Mouse (Mus musculus): ENCODE results near the gene Mdga2. TPM values are rescaled to one million over a fixed set of nuclear protein-coding genes. Genes with fewer than 3 reads are reported as not detected.

The Mdga2 gene
- polyA plus RNA-seq, 1 experiment from 2014 or later, result not detected

DNA sequence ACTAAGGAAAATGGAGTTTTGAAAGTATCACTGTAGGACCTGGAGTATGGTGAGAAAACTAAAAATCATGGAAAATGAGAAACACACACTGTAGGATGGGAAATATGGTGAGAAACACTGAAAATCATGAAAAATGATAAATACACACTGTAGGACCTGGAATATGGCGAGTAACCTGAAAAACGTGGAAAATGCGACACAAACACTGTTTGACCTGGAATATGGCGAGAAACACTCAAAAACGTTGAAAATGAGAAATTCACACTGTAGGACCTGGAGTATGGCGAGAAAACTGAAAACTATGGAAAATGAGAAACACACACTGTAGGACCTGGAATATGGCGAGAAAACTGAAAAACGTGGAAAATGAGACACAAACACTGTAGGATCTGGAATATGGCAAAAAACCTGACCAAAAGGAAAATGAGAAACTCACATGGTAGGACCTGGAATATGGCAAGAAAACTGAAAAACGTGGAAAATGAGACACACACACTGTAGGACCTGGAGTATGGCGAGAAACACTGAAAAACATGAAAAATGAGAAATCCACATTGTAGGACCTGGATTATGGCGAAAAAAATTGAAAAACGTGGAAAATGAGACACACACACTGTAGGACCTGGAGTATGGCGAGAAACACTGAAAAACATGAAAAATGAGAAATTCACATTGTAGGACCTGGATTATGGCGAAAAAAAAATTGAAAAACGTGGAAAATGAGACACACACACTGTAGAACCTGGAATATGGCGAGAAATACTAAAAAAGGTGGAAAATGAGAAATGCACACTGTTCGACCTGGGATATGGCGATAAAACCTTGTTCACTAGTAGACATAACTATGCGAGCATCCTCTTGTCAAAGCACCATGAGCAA is 163.0 kb downstream of the Mdga2 start:
- Histone ChIP-seq H3K36me3 (replicated peaks; ENCODE audit: insufficient read depth, low read length) (no peaks in the 10 kb centered on the region), H3K4me3 (ENCODE audit: low read depth, low read length) (no peak overlapping the region), H3K9me3 (ENCODE audit: low read length) (peaks cover 9% of the 10 kb centered on the region), H3K9ac (replicated peaks) (no peak overlapping the region), H3K4me1 (ENCODE audit: insufficient read depth) (no peaks in the 10 kb centered on the region), H3K27me3 (ENCODE audit: insufficient read depth, low read length) (no peaks in the 10 kb centered on the region), H3K4me2 (ENCODE audit: low read depth, low read length) (no peak overlapping the region), H3K27ac (ENCODE audit: low read depth) (no peak overlapping the region)
- no peak for TF ChIP-seq CTCF (IDR thresholded peaks at IDR 0.05; ENCODE audit: low read depth)
- no peak for TF ChIP-seq EP300 (IDR thresholded peaks at IDR 0.05; ENCODE audit: low read depth)
- ATAC-seq, result peak; percentile 87
- DNase-seq, result peak; percentile 15
- 67% methylated on average over 19 of the region's 19 CpGs for WGBS (ENCODE audit: insufficient replicate concordance)

GRCm38 (mm10) chr12:67056621-67057020 is 165.7 kb downstream of the Mdga2 start:
- 78% methylated on average over 3 of the region's 3 CpGs for WGBS (ENCODE audit: insufficient replicate concordance)
- H3K27ac ChIP-seq (ENCODE audit: low read depth), result no peak overlapping the region
- H3K4me1 ChIP-seq (ENCODE audit: insufficient read depth), result no peaks in the 10 kb centered on the region
- H3K9ac ChIP-seq (replicated peaks), result no peak overlapping the region
- H3K27me3 ChIP-seq (ENCODE audit: insufficient read depth, low read length), result no peaks in the 10 kb centered on the region
- DNase-seq (no peak), ATAC-seq (no peak)
- no peak overlapping the region for H3K4me2 ChIP-seq (ENCODE audit: low read depth, low read length)
- TF ChIP-seq EP300 (IDR thresholded peaks at IDR 0.05; ENCODE audit: low read depth), result no peak
- TF ChIP-seq CTCF (IDR thresholded peaks at IDR 0.05; ENCODE audit: low read depth), result no peak
- peaks cover 9% of the 10 kb centered on the region for H3K9me3 ChIP-seq (ENCODE audit: low read length)
- H3K36me3 ChIP-seq (replicated peaks; ENCODE audit: insufficient read depth, low read length), result no peaks in the 10 kb centered on the region
- H3K4me3 ChIP-seq (ENCODE audit: low read depth, low read length), result no peak overlapping the region

- no peak overlapping the region for H3K4me2 ChIP-seq (ENCODE audit: low read depth, low read length)
- DNase-seq (no peak), ATAC-seq (no peak)
- H3K9ac ChIP-seq (replicated peaks), result no peak overlapping the region
- no peaks in the 10 kb centered on the region for H3K9me3 ChIP-seq (ENCODE audit: low read length)
- no peaks in the 10 kb centered on the region for H3K27me3 ChIP-seq (ENCODE audit: insufficient read depth, low read length)
- no peak overlapping the region for H3K4me3 ChIP-seq (ENCODE audit: low read depth, low read length)
- H3K4me1 ChIP-seq (ENCODE audit: insufficient read depth), result no peaks in the 10 kb centered on the region
- no peaks in the 10 kb centered on the region for H3K36me3 ChIP-seq (replicated peaks; ENCODE audit: insufficient read depth, low read length)
- WGBS (ENCODE audit: insufficient replicate concordance), result 68% methylated on average over 8 of the region's 8 CpGs
- H3K27ac ChIP-seq (ENCODE audit: low read depth), result no peak overlapping the region
- no peak for TF ChIP-seq EP300 (IDR thresholded peaks at IDR 0.05; ENCODE audit: low read depth)
- TF ChIP-seq CTCF (IDR thresholded peaks at IDR 0.05; ENCODE audit: low read depth), result no peak
Observed at GRCm38 (mm10) chr12:67045099-67045750, 177.1 kb downstream of the Mdga2 start.

DNA sequence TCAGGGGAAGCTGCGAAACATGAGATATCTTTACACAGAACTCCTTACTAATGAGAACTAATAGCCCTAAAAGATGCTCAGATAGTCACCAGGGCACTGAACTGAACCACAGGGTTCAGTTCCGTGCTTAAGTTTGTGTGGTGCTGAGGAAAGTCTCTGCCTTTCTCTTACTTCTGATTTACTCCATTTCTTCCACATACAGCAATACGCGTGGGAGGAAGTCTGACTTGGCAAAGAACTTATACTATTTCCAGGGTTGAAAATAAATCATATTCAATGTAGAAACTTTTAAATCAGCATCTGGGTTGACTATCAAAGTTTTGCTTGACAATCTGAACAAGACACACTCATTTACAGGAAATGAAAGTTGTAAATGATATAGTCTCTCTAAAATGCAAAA is 180.5 kb downstream of the Mdga2 start:
- H3K9me3 ChIP-seq (ENCODE audit: low read length), result no peaks in the 10 kb centered on the region
- H3K9ac ChIP-seq (replicated peaks), result no peak overlapping the region
- DNase-seq, result no peak
- ATAC-seq, result no peak
- 81% methylated on average over 4 of the region's 4 CpGs for WGBS (ENCODE audit: insufficient replicate concordance)
- H3K27me3 ChIP-seq (ENCODE audit: insufficient read depth, low read length), result no peaks in the 10 kb centered on the region
- no peaks in the 10 kb centered on the region for H3K36me3 ChIP-seq (replicated peaks; ENCODE audit: insufficient read depth, low read length)
- H3K4me1 ChIP-seq (ENCODE audit: insufficient read depth), result no peaks in the 10 kb centered on the region
- H3K4me3 ChIP-seq (ENCODE audit: low read depth, low read length), result no peak overlapping the region
- H3K27ac ChIP-seq (ENCODE audit: low read depth), result no peak overlapping the region
- TF ChIP-seq EP300 (IDR thresholded peaks at IDR 0.05; ENCODE audit: low read depth) (no peak), CTCF (IDR thresholded peaks at IDR 0.05; ENCODE audit: low read depth) (no peak)
- no peak overlapping the region for H3K4me2 ChIP-seq (ENCODE audit: low read depth, low read length)

GRCm38 (mm10) chr12:67035509-67036261 is 186.7 kb downstream of the Mdga2 start:
- Histone ChIP-seq H3K36me3 (replicated peaks; ENCODE audit: insufficient read depth, low read length) (no peaks in the 10 kb centered on the region), H3K4me2 (ENCODE audit: low read depth, low read length) (no peak overlapping the region), H3K9ac (replicated peaks) (no peak overlapping the region), H3K27me3 (ENCODE audit: insufficient read depth, low read length) (no peaks in the 10 kb centered on the region), H3K4me1 (ENCODE audit: insufficient read depth) (no peaks in the 10 kb centered on the region), H3K4me3 (ENCODE audit: low read depth, low read length) (no peak overlapping the region), H3K9me3 (ENCODE audit: low read length) (no peaks in the 10 kb centered on the region), H3K27ac (ENCODE audit: low read depth) (no peak overlapping the region)
- WGBS (ENCODE audit: insufficient replicate concordance), result 76% methylated on average over 15 of the region's 15 CpGs
- TF ChIP-seq CTCF (IDR thresholded peaks at IDR 0.05; ENCODE audit: low read depth), result no peak
- no peak for TF ChIP-seq EP300 (IDR thresholded peaks at IDR 0.05; ENCODE audit: low read depth)
- no peak for DNase-seq
- no peak for ATAC-seq

DNA sequence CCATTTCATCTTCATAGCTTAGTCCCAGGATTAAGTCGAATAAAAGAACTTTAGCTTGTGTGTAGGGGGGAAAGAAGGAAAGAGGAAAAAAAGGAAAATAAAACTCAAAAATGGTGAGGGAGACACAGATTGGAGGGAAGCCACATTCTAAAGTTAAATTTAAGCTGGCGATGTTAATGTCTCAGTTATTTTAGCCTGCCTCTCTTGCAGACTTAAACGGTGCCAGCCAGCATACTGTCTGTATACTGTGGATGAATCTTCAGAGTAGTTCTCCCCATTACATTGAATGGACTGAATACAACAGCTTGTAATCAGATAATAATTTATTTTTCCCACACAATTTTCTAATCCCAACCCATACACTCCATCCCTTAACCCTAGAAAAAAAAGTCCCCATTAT is 205.2 kb downstream of the Mdga2 start:
- no peak for ATAC-seq
- WGBS (ENCODE audit: insufficient replicate concordance), result 75% methylated on average over 3 of the region's 3 CpGs

More for the DNA sequence above, 205.2 kb downstream of the Mdga2 start:
- H3K27me3 ChIP-seq (ENCODE audit: insufficient read depth, low read length), result no peaks in the 10 kb centered on the region
- H3K4me3 ChIP-seq (ENCODE audit: low read depth, low read length), result no peak overlapping the region
- DNase-seq, result no peak
- TF ChIP-seq CTCF (IDR thresholded peaks at IDR 0.05; ENCODE audit: low read depth) (no peak), EP300 (IDR thresholded peaks at IDR 0.05; ENCODE audit: low read depth) (no peak)
- no peaks in the 10 kb centered on the region for H3K36me3 ChIP-seq (replicated peaks; ENCODE audit: insufficient read depth, low read length)
- no peak overlapping the region for H3K4me2 ChIP-seq (ENCODE audit: low read depth, low read length)
- no peak overlapping the region for H3K27ac ChIP-seq (ENCODE audit: low read depth)
- no peak overlapping the region for H3K9ac ChIP-seq (replicated peaks)
- no peaks in the 10 kb centered on the region for H3K9me3 ChIP-seq (ENCODE audit: low read length)
- H3K4me1 ChIP-seq (ENCODE audit: insufficient read depth), result no peaks in the 10 kb centered on the region

All from liver, postnatal 0 days (tissue).